Mouse (Mus musculus) hindbrain, postnatal 0 days (tissue): ENCODE results near the gene Sbds. TPM values are rescaled to one million over a fixed set of nuclear protein-coding genes. Genes with fewer than 3 reads are reported as not detected.
A peak's percentile ranks its signal among the peaks of the same experiment; 100 is the strongest.

Source experiments
- ATAC-seq: fragments of 200-750 bp; cut with Nextera tagmentation; 2 replicates; pipeline ENCODE4 v1.8.0; 2017; ENCODE audit warnings: mild to moderate bottlenecking, moderate TSS enrichment, moderate library complexity
- DNase-seq: peaks from one replicate; pipeline ENCODE4 v3.0.0-alpha.2; 2015; ENCODE audit warnings: low spot score
- H3K27ac ChIP-seq: fragments of 300-500 bp; sonication (generic); 2 replicates; pipeline ENCODE4 v1.5.1; 2014; ENCODE audit warnings: mild to moderate bottlenecking
- H3K27me3 ChIP-seq: fragments of 300-500 bp; sonication (generic); 2 replicates; pipeline ENCODE4 v1.6.1; 2014; ENCODE audit warnings: low read length, mixed read lengths; ENCODE audit not compliant: insufficient read depth
- H3K36me3 ChIP-seq: fragments of 300-500 bp; sonication (generic); 2 replicates; pipeline ENCODE4 v1.6.1; 2014; ENCODE audit warnings: low read length, mixed read lengths; ENCODE audit not compliant: insufficient read depth
- H3K4me1 ChIP-seq: fragments of 300-500 bp; sonication (generic); 2 replicates; pipeline ENCODE4 v1.6.1; 2014; ENCODE audit warnings: antibody characterized with exemption, low read length, mixed read lengths; ENCODE audit not compliant: insufficient read depth
- H3K4me2 ChIP-seq: fragments of 300-500 bp; sonication (generic); 2 replicates; pipeline ENCODE4 v1.6.1; 2014; ENCODE audit warnings: low read depth, mild to moderate bottlenecking, low read length, moderate library complexity, mixed read lengths
- H3K4me3 ChIP-seq: fragments of 300-500 bp; sonication (generic); 2 replicates; pipeline ENCODE4 v1.5.1; 2014; ENCODE audit warnings: low read length
- H3K9ac ChIP-seq: fragments of 300-500 bp; sonication (generic); replicated peaks from 2 replicates; pipeline ENCODE4 v1.6.1; 2014; ENCODE audit warnings: mild to moderate bottlenecking, low read length, moderate library complexity, mixed read lengths
- H3K9me3 ChIP-seq: fragments of 300-500 bp; sonication (generic); 2 replicates; pipeline ENCODE4 v1.6.1; 2016; ENCODE audit warnings: low read length, mixed read lengths
- CTCF ChIP-seq: IDR thresholded peaks from 2 replicates; pipeline ENCODE4 v1.5.1; 2016; ENCODE audit warnings: antibody characterized with exemption, control low read depth, low read depth
- WGBS: fragments of 180-500 bp; shearing (Covaris S2); extraction: QIAGEN DNeasy Blood & Tissue Kit; methylation state at CpG from one replicate; pipeline ENCODE4 v1.1.7; 2014; 5-methylcytosine and 5-hydroxymethylcytosine counted together
- polyA plus RNA-seq: library from polyadenylated mRNA; unstranded; fragments of >200 nt; fragmentation: Nextera tagmentation; extraction: Ambion mirVana; gene quantifications from 2 replicates; pipeline ENCODE4 v1.2.1, GENCODE M21; 2015
- total RNA-seq: library from RNA; depleted of rRNA; stranded (reverse); fragments of >200 nt; gene quantifications from 2 replicates; pipeline ENCODE4 v1.2.3, GENCODE M21; 2014; rRNA removed

Sbds gene
- total RNA-seq: 14.9 and 21.5 TPM in 2 replicates
- 52.3 and 57.2 TPM in 2 replicates for polyA plus RNA-seq

- peak; percentile 89 for ATAC-seq
- peak; percentile 31; the same call in 1 of the 2 replicates for TF ChIP-seq CTCF
- Histone ChIP-seq H3K27me3 (no peaks in the 10 kb centered on the region), H3K36me3 (peaks cover 26% of the 10 kb centered on the region), H3K9me3 (no peaks in the 10 kb centered on the region), H3K4me2 (peak within 1 kb of the TSS; percentile 73), H3K4me3 (peak within 1 kb of the TSS; percentile 71), H3K9ac (peak within 1 kb of the TSS; percentile 80), H3K27ac (peak within 1 kb of the TSS; percentile 85), H3K4me1 (peaks cover 3% of the 10 kb centered on the region; the same call in 1 of the 2 replicates)
- under 1% methylated on average over 52 of the region's 52 CpGs for WGBS
- DNase-seq: peak; percentile 99
Observed at GRCm38 (mm10) chr5:130255017-130255720, at the start of gene Sbds, which contains the start of gene Tyw1. Gene Sbds (minus strand): TSS chr5:130255530. Gene Tyw1 (plus strand): TSS chr5:130255619.

GRCm38 (mm10) chr5:130303611-130304010 lies 48.3 kb upstream of the Sbds start:
- no peak for TF ChIP-seq CTCF
- H3K27me3 ChIP-seq: no peaks in the 10 kb centered on the region
- no peaks in the 10 kb centered on the region for H3K9me3 ChIP-seq
- 83% methylated on average over 6 of the region's 6 CpGs for WGBS
- no peak overlapping the region for H3K27ac ChIP-seq
- no peak overlapping the region for H3K4me2 ChIP-seq
- ATAC-seq (no peak), DNase-seq (no peak)
- H3K4me1 ChIP-seq: no peaks in the 10 kb centered on the region
- no peak overlapping the region for H3K4me3 ChIP-seq
- H3K9ac ChIP-seq: no peak overlapping the region
- H3K36me3 ChIP-seq: peaks cover 4% of the 10 kb centered on the region; the same call in 1 of the 2 replicates

GRCm38 (mm10) chr5:130299526-130299925 lies 44.2 kb upstream of the Sbds start:
- WGBS: 91% methylated on average over 8 of the region's 8 CpGs
- H3K4me2 ChIP-seq: no peak overlapping the region
- no peak overlapping the region for H3K27ac ChIP-seq
- TF ChIP-seq CTCF: no peak
- no peaks in the 10 kb centered on the region for H3K27me3 ChIP-seq
- H3K9me3 ChIP-seq: no peaks in the 10 kb centered on the region
- ATAC-seq: no peak
- H3K4me3 ChIP-seq: no peak overlapping the region
- no peak for DNase-seq
- H3K9ac ChIP-seq: no peak overlapping the region
- H3K4me1 ChIP-seq: no peaks in the 10 kb centered on the region
- peaks cover 24% of the 10 kb centered on the region for H3K36me3 ChIP-seq

GRCm38 (mm10) chr5:130298831-130299460 lies 43.6 kb upstream of the Sbds start:
- no peak overlapping the region for H3K9ac ChIP-seq
- no peak for TF ChIP-seq CTCF
- DNase-seq (peak; percentile 20), ATAC-seq (no peak)
- no peak overlapping the region for H3K4me2 ChIP-seq
- WGBS: 78% methylated on average over 9 of the region's 9 CpGs
- no peaks in the 10 kb centered on the region for H3K4me1 ChIP-seq
- H3K4me3 ChIP-seq: no peak overlapping the region
- no peaks in the 10 kb centered on the region for H3K9me3 ChIP-seq
- H3K27me3 ChIP-seq: no peaks in the 10 kb centered on the region
- H3K27ac ChIP-seq: no peak overlapping the region
- peaks cover 20% of the 10 kb centered on the region; the same call in 1 of the 2 replicates for H3K36me3 ChIP-seq

GRCm38 (mm10) chr5:130296071-130296470 lies 40.7 kb upstream of the Sbds start:
- 85% methylated on average over 5 of the region's 5 CpGs for WGBS
- Histone ChIP-seq H3K36me3 (peaks cover 20% of the 10 kb centered on the region; the same call in 1 of the 2 replicates), H3K27ac (no peak overlapping the region), H3K9me3 (no peaks in the 10 kb centered on the region), H3K4me1 (no peaks in the 10 kb centered on the region), H3K27me3 (no peaks in the 10 kb centered on the region), H3K4me3 (no peak overlapping the region), H3K9ac (no peak overlapping the region), H3K4me2 (no peak overlapping the region)
- no peak for DNase-seq
- 0 out of 2 replicates have a peak, but pooled peaks have one; percentile 18 for TF ChIP-seq CTCF
- ATAC-seq: no peak

GRCm38 (mm10) chr5:130294598-130294997 lies 39.3 kb upstream of the Sbds start:
- 75% methylated on average over 6 of the region's 6 CpGs for WGBS
- no peak for DNase-seq
- Histone ChIP-seq H3K27me3 (no peaks in the 10 kb centered on the region), H3K9ac (no peak overlapping the region), H3K36me3 (peaks cover 20% of the 10 kb centered on the region; the same call in 1 of the 2 replicates), H3K4me2 (no peak overlapping the region), H3K27ac (peak overlapping the region; percentile 42; the same call in 1 of the 2 replicates), H3K4me3 (no peak overlapping the region), H3K4me1 (no peaks in the 10 kb centered on the region), H3K9me3 (no peaks in the 10 kb centered on the region)
- no peak for ATAC-seq
- no peak for TF ChIP-seq CTCF
